Mouse (Mus musculus): ENCODE measurements around the gene Klhdc9.
"Not testable (repeated sequence)": the region's sequence is repeated elsewhere in the genome, so short reads cannot be mapped to it uniquely, and the experiment has no call there.

The Klhdc9 gene

DNA sequence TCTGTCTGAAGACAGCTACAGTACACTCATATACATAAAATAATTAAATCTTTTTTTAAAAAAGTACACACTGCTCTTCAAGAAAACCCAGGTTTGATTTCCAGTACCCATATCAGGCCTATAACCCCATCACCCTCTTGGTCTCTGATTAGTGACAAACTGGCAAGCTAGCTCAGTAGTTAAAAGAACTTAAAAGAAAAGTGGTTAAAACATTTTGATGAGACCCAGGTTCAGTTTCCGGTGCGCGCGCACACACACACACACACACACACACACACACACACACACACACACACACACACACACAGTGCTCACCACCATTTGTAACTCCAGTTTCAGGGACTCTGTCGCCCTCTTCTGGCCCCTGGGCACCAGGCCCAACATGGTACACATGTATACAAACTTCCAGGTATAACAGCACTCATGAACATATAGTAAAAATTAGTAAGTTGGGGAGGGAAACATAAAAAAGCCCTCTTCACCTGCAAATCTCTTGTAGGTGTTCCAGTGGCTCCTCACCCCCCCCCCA, 4.7 kb downstream of the Klhdc9 start:
- peak; percentile 55 for DNase-seq (ENCODE audit: low spot score)

DNA sequence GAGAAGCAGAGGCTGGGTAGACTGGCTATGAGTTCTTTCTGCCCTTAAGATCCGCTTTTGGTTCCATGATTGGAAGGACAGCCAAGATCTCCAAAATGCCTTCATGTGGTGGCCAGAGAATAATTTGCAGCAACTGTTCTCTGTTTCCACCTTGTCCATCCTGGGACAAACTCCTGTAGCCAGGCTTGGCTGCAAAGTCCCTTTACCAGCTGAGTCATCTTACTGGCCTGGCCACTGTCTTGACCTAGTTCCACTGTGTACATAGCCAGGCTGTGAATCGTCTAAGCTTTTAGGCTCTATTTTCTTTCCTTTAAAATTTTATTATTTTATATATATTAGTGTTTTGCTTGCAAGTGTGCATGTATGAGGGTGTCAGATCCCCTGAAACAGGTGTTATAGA, 11.4 kb downstream of the Klhdc9 start:
- DNase-seq (ENCODE audit: low spot score): no peak

DNA sequence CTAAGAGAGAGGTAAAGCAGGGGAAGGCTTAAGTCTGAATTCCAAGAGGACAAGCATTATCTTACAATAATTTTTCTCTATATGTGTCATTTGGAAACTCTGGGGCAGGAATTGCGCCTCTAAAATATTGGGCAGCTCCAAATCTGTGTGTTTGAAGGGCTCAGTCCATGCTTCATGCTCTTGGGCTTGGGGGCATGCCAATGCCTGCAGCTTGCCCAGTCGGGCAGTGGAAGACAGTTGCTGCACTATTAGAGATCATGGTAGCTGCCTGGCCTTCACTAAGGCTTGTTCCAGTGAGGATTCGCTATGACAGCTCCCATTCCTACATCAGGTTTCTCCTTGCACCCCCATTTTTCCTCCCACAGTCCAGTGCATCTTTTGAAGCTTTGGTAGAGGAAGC, 11.9 kb downstream of the Klhdc9 start:
- DNase-seq (ENCODE audit: low spot score): no peak

DNA sequence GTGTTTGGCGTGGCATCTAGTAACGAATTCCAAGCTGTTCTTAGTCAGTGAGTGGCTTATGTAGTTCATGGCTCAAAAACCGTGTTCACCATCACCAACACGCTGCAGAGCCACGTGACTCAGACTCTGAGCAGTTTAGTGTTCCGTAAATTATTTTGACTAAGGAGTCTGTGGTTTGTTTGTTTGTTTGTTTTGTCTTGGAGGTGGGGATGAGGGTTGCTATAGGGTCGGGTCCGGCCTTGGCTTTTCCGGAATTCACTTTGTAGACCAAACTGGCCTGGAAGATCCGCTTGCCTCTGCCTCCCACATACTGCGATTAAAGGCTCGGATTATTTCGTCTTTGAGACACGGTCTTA, 14.5 kb downstream of the Klhdc9 start:
- no peak for DNase-seq (ENCODE audit: low spot score)

DNA sequence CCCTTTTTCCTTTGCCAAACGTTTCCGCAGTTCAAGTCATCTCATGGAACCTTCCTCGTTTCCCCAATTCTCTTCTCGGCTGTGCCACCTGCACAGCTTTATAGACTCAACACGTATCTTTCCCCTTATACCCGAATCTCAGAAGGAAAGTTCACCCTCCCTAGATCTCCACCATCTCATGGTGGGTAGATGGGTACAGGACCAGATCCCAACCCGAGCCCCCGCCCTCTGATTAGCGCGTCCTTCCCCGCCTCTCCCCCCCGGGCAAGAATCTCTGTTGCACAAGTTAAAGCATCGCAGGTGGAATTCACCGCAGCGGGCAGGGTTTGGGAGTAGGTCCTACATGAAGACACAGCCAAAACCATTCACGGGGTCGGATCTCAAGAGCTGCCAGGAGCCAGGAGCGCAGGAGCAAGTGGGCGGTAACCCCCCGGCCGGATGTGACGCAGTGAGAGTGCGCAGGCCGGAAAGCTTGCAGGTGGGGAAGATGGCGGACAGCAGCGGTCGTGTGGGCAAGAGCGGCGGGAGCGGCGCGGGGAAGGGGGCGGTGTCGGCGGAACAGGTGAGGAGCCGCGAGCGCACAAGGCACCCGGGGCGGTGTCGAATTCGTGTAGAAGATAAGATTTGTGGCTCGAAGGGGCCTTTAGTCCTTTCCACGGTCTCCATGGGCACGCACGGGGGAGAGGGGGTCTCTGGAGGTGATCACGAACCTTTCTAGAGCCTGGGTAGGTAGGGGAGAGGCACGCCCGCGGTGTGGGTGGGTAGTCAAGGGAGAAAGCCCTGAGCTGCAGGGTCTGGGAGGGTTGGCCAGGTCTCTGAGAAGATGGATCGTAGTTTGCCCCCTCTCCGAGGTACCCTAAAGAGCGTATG, 15.1 kb downstream of the Klhdc9 start, which contains the start of the genes Nit1 and Pfdn2:
TSS of gene Nit1 (minus strand) at position 422 of the 870 bp plus-strand sequence.
TSS of gene Pfdn2 (plus strand) at position 446 of the 870 bp plus-strand sequence.
- peak; percentile 93 for DNase-seq (ENCODE audit: low spot score)

DNA sequence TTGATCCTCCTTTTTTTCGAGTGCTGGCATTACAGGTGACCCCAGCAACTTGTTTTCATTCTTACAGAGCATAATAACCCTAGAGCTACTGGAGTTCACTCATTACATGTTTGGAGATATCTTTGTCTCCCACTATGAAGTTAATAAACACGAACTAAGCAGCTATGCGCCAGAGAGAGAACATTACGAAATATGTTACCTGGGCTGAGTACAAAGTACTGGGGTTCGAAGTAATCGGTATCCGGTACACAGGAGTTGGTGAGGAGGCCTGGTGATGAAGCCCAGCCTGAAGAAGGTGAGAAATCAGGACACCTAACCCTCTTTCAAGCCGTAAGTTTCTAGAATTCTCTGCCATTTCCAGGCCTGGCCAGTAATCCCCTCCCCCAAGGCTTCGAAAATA, 15.9 kb downstream of the Klhdc9 start:
- no peak for DNase-seq (ENCODE audit: low spot score)

DNA sequence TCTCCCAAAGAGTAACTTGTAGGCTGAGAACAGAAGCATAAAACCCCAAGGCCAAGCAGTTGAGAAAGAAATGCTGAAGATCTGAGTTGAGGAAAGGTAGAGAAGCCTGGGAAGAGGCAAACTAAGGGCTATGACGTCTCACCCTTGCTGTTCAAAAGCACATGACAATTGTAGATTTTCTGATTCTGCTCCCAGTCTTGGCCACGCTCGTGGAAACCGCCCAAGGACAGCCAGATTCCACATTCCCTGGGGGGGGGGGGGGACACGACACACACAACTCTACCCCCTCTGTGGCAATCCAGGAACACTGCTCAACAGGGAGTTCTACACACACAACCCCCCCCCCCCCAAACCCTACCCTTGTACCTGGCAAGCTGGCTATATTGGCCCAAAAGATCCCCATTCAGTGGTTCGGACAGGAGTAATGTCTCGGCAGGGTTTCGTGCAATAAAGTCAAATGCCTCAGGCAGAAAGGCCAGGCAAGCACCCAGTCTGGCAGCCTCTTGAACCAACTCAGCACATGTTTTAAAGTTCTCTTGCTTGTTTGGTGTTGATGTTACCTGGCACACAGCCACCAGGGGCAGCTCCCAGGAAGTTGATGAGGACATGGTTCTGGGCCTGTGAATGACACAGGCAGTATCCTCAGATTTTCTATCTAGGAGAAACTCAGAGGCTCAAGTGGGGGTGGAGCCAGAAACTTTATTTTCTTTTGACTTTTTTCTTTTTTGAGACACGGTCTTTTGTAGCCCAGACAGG, 16.5 kb downstream of the Klhdc9 start:
- DNase-seq (ENCODE audit: low spot score): peak; percentile 70

DNA sequence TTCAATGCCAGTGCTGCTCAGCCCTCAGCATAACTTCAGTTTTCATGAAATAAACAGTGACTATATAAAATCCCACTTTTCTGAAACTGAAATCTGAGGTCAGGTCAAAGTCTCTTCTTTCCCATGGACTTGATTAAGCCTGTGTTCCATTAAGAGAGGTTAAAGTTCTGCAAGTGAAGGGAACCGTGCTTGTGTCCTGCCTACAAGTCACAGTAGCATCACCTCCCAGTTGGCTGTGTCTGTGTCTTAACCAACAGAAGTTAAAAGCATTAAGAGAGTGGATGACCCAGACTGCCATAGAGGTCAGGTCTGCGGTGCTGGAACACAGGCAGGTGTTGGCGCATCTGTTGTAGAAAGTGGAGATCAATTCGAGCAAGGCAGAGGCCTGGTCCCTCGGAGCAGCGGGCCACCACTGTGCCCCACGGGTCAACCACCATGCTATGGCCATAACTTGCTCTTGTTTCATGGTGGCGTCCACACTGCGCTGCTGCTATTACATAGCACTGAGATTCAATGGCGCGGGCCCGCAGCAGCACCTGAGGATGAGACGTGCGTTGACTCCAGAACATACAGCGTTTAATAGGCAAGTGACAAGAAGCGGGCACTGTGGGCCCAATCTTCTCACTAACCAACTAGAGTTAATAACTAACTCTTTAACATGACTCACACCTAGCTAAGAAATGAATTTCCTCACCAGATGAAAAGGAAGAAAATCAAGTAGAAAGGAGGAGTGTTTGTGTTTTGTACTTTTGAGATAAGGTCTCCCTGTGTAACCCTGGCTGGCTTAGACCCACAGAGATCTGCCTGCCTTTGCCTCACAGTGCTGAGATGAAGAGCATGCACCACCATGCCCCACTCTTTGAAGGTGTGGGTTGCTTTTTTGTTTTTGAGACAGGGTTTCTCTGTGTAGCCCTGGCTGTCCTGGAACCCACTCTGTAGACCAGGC, 18.1 kb downstream of the Klhdc9 start:
- DNase-seq (ENCODE audit: low spot score): no peak

DNA sequence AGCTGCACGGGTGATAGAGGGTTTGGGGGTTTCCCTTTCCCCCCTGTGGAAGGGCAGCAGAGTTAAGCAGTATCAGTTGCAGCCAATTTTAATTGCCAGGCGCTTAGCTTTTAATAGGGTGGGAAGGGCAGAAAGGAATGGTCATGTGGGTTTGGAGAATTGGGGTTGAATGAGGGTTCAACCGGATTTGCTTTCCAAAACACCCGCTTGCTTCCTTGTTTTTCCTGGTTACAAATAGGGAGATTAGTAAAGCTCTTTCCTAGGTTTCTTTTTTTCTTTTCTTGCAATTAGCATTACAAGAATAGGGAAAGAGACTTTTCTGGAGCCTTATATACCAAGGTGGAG, 30.4 kb downstream of the Klhdc9 start:
- no peak for DNase-seq (ENCODE audit: low spot score)

DNA sequence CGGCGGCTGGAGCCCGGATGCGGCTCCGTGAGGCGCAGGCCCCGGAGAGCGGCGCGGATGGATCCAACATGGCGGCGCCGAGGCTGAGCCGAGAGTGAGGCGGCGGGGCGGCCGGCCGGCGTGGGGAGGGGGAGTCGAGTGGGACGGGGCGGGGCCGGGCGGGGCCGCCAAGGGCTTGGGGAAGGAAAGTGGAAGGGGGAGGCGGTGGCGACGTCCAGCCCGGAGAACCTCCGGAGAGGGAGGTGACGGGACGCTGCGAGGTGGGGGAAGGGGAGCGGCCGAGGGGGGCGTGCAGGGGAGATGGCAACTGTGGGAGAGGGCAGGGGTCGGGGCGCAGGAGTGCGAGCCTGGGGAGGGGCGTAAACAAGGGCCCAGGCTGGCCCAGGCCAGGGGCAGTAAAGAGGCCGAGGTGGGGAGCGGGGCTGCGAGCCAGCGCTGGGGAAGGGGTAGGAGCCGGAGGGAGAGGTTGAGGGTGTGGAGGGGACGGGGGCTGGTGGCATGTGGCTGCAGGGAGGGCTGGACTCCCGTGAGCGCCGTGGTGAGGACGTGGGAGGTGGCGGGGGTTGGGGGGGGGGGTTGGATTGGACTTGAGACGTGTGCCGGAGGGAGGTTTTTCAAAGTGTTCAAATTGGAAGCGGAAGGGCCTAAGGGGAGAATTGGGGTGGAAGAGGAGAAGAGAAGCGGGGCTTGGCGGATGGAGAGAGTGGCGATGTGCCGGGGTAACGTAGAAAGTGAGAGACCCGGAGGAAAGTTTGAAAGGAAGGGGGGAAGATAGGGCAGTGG, 31.0 kb downstream of the Klhdc9 start:
- DNase-seq (ENCODE audit: low spot score): peak; percentile 86

DNA sequence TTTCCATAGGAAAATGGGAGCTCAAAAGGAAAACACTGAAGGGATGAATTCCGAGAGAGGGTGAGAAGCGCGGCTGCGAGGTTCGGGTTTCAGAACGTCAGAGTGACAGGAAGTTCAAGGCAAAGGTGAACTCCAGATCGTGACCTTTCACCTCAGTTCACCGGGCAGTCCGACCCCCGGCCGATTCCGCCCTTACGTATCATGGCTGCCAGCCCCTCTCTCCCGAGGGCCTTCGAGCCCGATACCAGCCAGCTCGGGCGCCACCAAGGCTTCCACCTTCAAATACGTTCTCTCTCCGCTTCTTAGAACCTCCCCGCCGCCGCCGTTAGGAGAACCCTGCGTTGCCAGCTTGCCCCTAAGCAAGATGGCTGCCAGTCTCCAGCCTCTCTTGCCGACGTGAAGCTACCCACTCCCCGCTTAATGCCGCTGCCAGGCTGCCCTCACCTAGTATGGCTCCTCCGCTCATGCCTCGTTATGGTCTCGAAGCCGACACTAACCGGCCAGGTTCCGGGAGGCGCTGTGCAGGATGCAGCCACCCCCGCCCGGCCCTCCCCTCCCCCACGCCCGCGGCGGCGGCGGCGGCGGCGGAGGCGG, 31.7 kb downstream of the Klhdc9 start, which contains the start of gene Dedd:
TSS of gene Dedd (plus strand) at position 307 of the 594 bp plus-strand sequence.
- DNase-seq (ENCODE audit: low spot score): peak; percentile 84

DNA sequence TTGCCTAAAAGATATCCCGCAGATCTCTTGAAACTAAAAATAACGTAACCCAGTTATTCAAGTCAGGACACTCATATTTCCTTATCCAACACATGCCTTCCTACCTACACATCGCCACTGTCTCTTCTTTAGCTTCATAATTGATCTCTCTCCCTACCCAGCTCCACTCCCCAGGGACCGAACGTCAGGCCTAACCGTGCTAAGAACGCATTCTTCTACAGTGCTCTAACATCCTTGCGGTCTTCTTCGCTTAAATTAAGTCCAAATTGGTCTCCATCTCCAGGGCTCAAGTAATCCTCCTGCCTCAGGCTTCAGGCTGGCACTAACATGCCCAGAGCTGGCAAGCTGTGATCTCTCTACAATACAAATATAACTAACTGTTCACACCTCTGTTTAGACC, 32.4 kb downstream of the Klhdc9 start:
- no peak for DNase-seq (ENCODE audit: low spot score)

DNA sequence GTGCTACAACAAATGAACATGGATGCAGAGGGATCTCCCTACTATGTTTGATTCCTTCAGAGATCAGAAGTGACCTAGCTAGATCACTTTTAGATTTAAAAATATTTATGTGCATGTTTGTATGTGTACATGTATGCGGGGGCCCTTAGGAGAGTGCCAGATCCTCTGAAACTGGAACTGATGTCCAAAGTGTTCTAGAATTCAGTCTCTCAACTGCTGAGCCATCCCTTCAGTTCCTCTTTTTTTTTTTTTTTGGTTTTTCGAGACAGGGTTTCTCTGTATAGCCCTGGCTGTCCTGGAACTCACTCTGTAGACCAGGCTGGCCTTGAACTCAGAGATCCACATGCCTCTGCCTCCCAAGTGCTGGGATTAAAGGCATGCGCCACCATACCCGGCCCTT, 34.0 kb downstream of the Klhdc9 start:
- DNase-seq (ENCODE audit: low spot score): not testable (repeated sequence)

DNA sequence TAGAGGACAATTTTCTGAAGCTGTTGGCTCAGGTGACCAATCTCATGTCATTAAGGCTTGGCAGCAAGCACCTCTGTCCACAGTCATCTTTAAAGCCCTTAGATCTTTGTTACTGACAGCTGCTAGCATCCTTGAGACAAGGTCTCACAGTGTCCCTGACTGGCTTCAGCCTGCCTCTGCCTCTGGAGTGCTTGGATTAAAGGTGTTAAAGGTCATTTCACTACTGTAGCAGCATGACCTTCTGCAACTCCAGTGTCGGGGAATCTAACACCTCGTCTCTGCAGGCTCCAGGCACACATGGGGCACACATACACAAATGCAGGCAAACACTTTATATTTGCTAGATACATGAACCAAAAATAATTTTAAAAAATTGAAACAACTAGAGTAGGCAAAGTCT, 35.0 kb downstream of the Klhdc9 start:
- no peak for DNase-seq (ENCODE audit: low spot score)

DNA sequence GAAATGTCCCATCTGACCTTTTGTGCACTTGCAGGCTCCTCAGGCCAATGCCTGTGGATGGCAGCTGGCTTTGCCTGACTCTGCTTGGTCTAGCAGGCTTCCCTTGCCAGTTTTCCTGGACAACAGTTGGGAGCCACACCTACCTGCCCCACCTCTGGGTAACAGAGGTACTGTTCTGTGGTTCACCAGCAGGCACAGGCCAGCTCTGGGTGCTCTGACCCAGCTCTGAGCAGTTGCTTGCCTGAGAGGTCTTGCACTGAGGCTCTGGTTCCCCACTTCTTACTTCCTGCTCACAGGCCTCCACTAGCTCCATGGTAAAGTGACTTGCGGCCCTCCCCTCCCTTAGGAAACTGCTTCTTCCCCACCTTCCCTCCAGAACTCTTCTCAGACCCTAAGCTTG, 38.6 kb downstream of the Klhdc9 start:
- no peak for DNase-seq (ENCODE audit: low spot score)

DNA sequence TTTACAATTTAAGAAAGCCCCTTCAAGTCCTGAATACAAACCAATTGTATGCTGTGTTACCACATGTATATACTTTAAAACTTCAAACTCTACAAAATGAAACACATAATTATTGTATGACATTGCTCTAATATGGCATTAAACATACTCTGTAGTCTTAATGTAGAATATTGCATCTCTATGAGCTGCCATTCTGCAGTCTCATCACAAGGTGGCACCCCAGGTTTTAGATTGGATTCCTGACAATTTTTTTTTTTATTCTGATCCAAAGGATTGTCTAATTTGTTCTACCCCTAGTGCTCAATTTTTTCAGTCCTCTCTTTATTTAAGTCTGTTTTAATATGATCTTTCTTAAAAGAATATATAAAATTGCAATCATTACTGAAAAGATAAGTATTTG, 39.2 kb downstream of the Klhdc9 start:
- DNase-seq (ENCODE audit: low spot score): no peak

DNA sequence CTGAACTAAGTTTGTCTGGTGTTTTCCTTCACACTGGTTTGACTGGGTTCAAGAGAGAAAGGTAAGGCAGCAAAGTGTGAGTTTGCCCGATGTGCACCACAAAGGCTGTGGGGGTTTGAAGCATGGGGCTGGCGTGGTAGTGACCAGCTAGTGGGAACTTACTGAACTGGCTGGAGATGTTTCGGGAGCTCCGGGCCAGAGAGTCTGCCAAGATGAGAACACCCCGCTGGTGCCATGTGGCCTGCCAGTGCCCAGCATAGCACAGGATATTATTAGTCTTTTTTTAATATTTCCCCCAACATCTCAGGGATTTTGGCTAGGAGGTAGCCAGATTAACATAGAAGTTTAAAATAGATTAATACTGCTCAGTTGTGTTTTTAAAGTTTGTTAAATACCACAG, 40.4 kb downstream of the Klhdc9 start:
- DNase-seq (ENCODE audit: low spot score): no peak

DNA sequence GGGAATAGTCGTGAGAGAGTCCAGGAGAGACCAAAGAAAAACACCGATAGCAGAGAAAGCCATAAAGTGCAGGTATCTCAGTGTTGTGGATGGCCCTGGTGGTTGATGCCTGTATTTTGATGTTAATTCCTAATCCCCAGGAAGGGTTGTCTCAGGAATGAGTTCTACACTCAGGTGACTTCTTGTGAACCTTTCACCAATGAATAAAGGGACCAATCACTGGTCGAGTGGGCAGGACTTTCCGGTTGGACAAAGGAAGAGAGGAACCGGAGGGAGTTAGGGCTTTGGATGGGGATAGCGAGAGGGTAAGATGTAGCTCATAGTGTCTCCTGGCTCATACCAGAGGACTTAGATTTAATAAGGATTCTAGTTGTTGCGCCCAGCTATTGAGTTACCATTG, 40.9 kb downstream of the Klhdc9 start:
- no peak for DNase-seq (ENCODE audit: low spot score)

DNA sequence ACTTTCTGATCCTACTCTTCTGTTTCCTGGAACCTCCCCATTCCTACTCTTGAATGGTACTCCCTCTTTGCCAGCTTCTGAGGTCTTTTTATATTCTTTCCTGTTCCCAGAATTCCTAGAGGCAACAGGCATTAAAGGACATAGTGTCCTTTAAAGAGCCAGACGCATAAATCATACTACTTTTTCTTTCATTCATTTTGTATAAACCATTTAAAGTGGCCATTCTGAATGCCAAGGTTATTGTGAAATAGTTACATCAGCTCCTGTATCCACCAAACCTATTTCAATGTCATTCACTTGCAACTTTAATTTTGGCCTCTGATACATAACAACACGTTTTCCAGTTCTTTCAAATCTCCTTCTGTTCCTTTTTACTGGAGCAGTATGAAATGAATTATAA, 51.3 kb downstream of the Klhdc9 start:
- DNase-seq (ENCODE audit: low spot score): no peak
